Mouse (Mus musculus) cerebellum, adult 2 months (tissue): ENCODE results near the gene Top3a. TPM values are rescaled to one million over a fixed set of nuclear protein-coding genes. Genes with fewer than 3 reads are reported as not detected.

Experiments used
- DNase-seq, 2 experiments: peaks; one replicate each; pipeline ENCODE4 v3.0.0; 2021
- H3K27ac ChIP-seq: fragments of 200-500 bp; 2 replicates; pipeline ENCODE4 v1.5.1; 2012; ENCODE audit warnings: low read length, control low read depth, inconsistent platforms; ENCODE audit not compliant: insufficient read depth
- H3K27me3 ChIP-seq: fragments of 200-500 bp; 2 replicates; pipeline ENCODE4 v1.6.1; 2012; ENCODE audit warnings: inconsistent platforms, mild to moderate bottlenecking, low read length, moderate library complexity; ENCODE audit not compliant: control insufficient read depth, insufficient read depth
- H3K4me1 ChIP-seq: fragments of 200-500 bp; 2 replicates; pipeline ENCODE4 v1.6.1; 2011; ENCODE audit warnings: low read length; ENCODE audit not compliant: control insufficient read depth, insufficient read depth
- H3K4me3 ChIP-seq: fragments of 200-500 bp; replicated peaks from 2 replicates; pipeline ENCODE3; 2011; ENCODE audit warnings: mild to moderate bottlenecking, low read depth, low read length, control low read depth; ENCODE audit not compliant: insufficient read depth
- CTCF ChIP-seq: fragments of 200-500 bp; IDR thresholded peaks from 2 replicates; pipeline ENCODE4 v1.5.1; 2011; ENCODE audit warnings: low read depth, mild to moderate bottlenecking, control low read depth, low read length, moderate library complexity, borderline replicate concordance; ENCODE audit not compliant: insufficient read depth
- POLR2A ChIP-seq: fragments of 200-500 bp; IDR thresholded peaks from 2 replicates; pipeline ENCODE4 v1.6.1; 2011; ENCODE audit warnings: low read length, control low read depth, borderline replicate concordance; ENCODE audit not compliant: insufficient read depth
- WGBS: fragments of 180-500 bp; shearing (Covaris S2); methylation state at CpG from one replicate; pipeline ENCODE4 v1.1.7; 2018; 5-methylcytosine and 5-hydroxymethylcytosine counted together
- polyA plus RNA-seq: library from polyadenylated mRNA; depleted of rRNA; stranded (reverse); fragments of >200 nt; gene quantifications from 2 replicates; pipeline ENCODE4 v1.2.3, GENCODE M21; 2012

Gene Top3a
- polyA plus RNA-seq, 1 experiment: 6.8 TPM

DNA sequence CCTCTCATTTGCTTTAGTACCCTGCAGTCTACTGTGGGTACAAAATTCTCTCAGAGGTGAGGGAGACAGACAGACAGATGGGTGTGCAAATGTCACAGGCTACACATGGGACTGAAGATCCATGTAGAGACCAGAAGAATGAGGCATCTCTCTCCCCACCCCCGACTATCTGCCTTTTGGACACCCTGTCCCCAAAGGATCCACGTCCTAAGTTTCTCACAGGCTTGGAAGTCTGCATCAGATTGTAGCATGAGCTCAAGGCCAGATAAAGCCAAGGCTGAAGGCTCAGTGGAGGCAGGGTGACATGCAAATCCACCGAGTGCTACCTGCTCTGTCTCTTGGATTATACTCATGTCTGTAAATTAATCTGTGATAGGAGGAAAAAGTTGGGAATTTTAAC is 40.7 kb downstream of the Top3a start:
- no peak for TF ChIP-seq POLR2A
- TF ChIP-seq CTCF: no peak
- no peak for DNase-seq
- Histone ChIP-seq H3K4me3 (no peak overlapping the region), H3K27me3 (no peaks in the 10 kb centered on the region), H3K27ac (no peak overlapping the region), H3K4me1 (no peaks in the 10 kb centered on the region)
- 84% methylated on average over 3 of the region's 3 CpGs for WGBS

GRCm38 (mm10) chr11:60735191-60735590 is 42.0 kb downstream of the Top3a start:
- Histone ChIP-seq H3K27me3 (no peaks in the 10 kb centered on the region), H3K27ac (no peak overlapping the region), H3K4me1 (no peaks in the 10 kb centered on the region), H3K4me3 (no peak overlapping the region)
- no peak for DNase-seq
- 60% methylated on average over 5 of the region's 5 CpGs for WGBS
- TF ChIP-seq CTCF: no peak
- no peak for TF ChIP-seq POLR2A

DNA sequence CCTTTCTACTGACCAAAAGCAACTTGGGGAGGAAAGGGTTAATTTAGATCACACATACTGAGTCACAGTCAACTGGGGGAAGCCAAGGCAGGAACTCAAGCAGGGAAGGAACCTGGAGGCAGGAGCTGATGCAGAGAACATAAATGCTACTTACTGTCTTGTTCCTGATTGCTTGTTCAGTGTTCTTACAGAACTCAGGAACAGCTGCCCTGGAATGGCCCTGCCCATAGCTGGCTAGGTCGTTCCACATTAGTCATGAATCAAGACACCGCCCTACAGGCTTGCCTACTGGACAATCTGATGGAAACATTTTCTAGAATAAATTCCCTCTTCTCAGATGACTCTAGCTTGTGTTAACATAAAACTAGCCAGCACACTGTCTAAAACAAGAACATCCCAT is 43.0 kb downstream of the Top3a start:
- Histone ChIP-seq H3K4me1 (no peaks in the 10 kb centered on the region), H3K4me3 (no peak overlapping the region), H3K27ac (no peak overlapping the region), H3K27me3 (no peaks in the 10 kb centered on the region)
- DNase-seq: no peak
- WGBS: 76% methylated on average over 2 of the region's 2 CpGs
- TF ChIP-seq POLR2A (no peak), CTCF (no peak)

GRCm38 (mm10) chr11:60731251-60731650 is 45.9 kb downstream of the Top3a start:
- peaks cover under 1% of the 10 kb centered on the region; the same call in 1 of the 2 replicates for H3K4me1 ChIP-seq
- peak in 1 of 2 experiments; percentile 18 for DNase-seq
- TF ChIP-seq CTCF (no peak), POLR2A (no peak)
- no peak overlapping the region for H3K4me3 ChIP-seq
- WGBS: 75% methylated on average over 14 of the region's 14 CpGs
- no peaks in the 10 kb centered on the region for H3K27me3 ChIP-seq
- H3K27ac ChIP-seq: no peak overlapping the region

- no peak overlapping the region for H3K27ac ChIP-seq
- WGBS: 81% methylated on average over 9 of the region's 9 CpGs
- H3K27me3 ChIP-seq: no peaks in the 10 kb centered on the region
- no peak for TF ChIP-seq POLR2A
- TF ChIP-seq CTCF: no peak
- no peak for DNase-seq
- H3K4me3 ChIP-seq: no peak overlapping the region
- peaks cover 4% of the 10 kb centered on the region for H3K4me1 ChIP-seq
Observed at GRCm38 (mm10) chr11:60730169-60730568, 47.0 kb downstream of the Top3a start.

GRCm38 (mm10) chr11:60729217-60729641 is 47.9 kb downstream of the Top3a start:
- WGBS: 67% methylated on average over 6 of the region's 6 CpGs
- DNase-seq: peak in 1 of 2 experiments; percentile 34
- no peaks in the 10 kb centered on the region for H3K27me3 ChIP-seq
- H3K4me1 ChIP-seq: peaks cover 4% of the 10 kb centered on the region
- no peak overlapping the region for H3K27ac ChIP-seq
- no peak for TF ChIP-seq CTCF
- no peak for TF ChIP-seq POLR2A
- H3K4me3 ChIP-seq: peak overlapping the region; percentile 71

GRCm38 (mm10) chr11:60728260-60728761 is 48.9 kb downstream of the Top3a start, which contains the start of gene Mief2:
Gene Mief2 (plus strand): TSS chr11:60728398.
- Histone ChIP-seq H3K4me1 (peaks cover 4% of the 10 kb centered on the region), H3K4me3 (peak within 1 kb of the TSS; percentile 71), H3K27ac (peak within 1 kb of the TSS; percentile 61), H3K27me3 (no peaks in the 10 kb centered on the region)
- under 1% methylated on average over 44 of the region's 44 CpGs for WGBS
- DNase-seq: peak; percentile 97
- peak; percentile 50; the same call in 1 of the 2 replicates for TF ChIP-seq POLR2A
- TF ChIP-seq CTCF: no peak

- Histone ChIP-seq H3K27ac (peak overlapping the region; percentile 61), H3K27me3 (no peaks in the 10 kb centered on the region), H3K4me3 (peak overlapping the region; percentile 71), H3K4me1 (peaks cover 4% of the 10 kb centered on the region)
- no peak for DNase-seq
- no peak for TF ChIP-seq POLR2A
- no peak for TF ChIP-seq CTCF
- WGBS: 1% methylated on average over 12 of the region's 12 CpGs
Observed at GRCm38 (mm10) chr11:60727392-60728140, 49.6 kb downstream of the Top3a start.
